Mouse (Mus musculus) urinary bladder, postnatal 14 days (tissue): ENCODE results near the gene F12.

Experiments used
- DNase-seq: peaks from one replicate; pipeline ENCODE4 v3.0.0; 2021; ENCODE audit warnings: low spot score

Gene F12

DNA sequence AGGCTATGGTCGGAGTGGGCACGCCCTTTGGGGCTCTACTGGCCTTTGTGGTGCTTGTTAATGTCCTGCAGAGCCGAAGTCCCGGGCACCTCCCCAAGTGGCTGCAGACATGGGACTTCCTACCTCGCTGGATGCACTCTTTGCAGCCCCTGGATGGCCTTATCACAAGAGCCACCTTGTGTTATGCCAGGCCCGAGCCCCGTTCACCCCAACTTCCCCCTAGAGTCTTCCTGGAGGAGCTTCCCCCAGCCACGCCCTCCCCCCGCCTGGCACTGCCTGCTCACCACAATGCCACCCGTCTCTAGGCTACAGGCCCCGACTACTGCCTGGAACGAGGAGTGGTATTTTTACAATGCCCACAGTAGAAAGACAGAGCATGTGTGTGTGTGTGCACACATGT, 13.3 kb downstream of the F12 start:
- DNase-seq = no peak

- no peak for DNase-seq
Measured at GRCm38 (mm10) chr13:55412643-55413307, 13.8 kb downstream of the F12 start.

- DNase-seq = no peak
Measured at GRCm38 (mm10) chr13:55411826-55412225, 14.8 kb downstream of the F12 start.

- no peak for DNase-seq
Measured at GRCm38 (mm10) chr13:55408546-55409120, 18.0 kb downstream of the F12 start.

- no peak for DNase-seq
Measured at GRCm38 (mm10) chr13:55407341-55407740, 19.3 kb downstream of the F12 start.

DNA sequence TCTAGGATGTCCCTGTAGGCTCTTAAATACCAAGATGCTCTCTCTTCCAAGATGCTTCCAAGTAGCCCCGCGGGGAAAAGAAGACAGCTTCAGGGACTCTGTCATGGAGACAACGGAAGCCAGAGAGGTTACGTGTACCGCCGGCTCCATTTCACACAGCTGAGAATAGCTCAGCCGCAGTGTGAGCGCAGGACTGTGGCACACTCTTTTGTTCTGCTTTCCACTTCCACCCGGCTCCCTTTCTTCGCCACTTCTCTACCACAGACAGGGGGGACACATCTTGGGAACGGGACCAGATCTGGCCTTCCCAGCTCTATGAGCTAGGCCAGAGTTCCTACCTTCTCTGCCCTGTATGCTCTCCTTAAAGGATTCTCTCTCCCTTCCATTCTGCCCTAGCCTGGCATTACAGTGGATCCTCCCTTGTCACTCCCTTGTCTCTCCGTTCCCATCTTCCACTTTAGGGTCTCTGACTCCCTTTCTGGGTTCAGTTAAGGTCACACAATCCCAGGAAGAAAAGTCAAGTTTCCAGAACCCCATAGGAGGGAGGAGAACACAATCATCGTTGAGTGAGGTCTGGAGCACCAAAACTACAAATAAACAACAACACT, 20.7 kb downstream of the F12 start:
- no peak for DNase-seq

DNA sequence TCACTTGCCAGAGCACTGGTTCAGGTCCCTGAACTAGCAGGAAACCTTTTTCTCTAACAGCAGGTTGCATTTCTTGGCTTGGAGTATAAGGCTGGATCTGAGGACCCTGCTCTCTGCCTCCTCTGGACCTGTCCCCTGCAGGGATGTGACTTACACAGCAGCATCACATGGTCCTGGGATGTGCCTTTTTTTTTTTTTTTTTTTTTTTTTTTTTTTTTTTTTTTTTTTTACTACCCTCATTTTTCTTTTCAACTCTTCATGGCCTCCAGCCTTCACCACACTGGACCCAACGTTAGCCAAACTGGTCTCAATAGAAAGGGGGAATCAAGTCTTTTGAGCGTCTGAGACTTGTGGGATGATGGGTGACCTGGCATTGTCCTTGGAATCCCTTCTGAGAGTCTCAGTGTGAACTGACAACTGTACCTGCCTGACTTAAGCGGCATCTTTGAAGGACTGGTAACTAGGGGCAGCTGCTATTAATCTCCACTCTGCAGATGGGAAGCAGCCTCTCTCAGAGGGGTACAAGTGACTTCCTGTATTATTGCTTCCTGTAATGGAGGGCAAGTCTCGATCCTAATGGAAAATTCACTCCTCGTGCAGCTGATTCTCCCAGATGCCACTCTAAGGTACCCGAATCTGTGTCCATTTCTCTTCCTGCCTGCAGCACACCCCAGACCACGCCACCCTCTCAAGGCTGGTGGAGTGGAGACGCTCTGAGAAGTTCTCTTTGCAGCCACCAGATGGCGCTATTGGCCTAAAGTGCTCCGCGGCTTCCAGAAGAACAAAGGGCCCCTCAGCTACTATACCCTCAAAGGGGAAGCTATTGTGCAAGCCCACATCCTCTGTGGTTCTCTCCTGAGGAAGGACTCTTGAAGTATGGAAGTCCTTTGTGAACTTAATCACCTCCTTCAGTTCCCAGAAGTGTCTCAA, 21.5 kb downstream of the F12 start:
- DNase-seq = peak; percentile 74

DNA sequence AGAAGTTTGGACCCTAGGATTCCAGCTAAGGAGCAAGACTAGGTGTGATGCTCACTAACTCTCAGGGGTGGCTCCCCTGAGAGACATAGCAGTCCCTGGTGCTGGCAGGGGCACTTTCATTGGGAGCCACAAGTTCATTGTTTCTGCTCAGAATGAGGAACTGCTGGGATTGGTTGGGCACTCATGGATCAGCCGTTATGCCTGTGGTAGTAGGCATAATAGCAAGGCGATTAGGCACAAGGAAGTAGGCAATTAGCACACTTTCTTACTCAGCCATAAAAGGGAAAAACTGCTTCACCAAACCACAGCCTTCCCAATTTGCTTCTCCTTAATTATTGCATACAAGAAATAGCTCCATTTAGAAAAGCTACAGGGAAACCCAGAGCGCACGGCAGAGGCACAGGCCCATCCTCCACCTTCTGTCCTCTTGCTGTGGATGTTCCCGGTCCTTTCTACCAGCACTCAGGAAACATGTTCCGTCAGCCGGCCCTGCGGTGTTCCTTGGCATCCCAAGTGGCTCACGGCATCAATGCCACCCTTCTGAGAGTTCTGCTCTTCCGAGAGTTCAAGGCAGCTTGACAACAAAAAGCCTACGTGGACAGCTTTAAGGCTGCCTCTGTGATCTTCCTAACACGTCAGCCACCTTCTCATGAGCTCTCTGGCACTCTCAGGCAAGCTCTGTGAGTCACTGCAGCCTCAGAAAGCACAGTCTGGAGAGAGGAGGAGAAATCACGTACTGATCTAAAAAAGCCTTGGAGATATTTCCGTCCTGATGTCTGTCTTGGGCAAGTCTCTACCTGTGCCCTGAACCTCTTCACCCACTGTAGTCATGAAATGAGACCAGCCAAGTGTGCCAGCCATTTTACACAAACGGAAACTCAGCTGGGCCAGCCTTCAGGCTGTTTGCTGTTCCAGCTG, 22.4 kb downstream of the F12 start:
- DNase-seq = peak; percentile 54

DNA sequence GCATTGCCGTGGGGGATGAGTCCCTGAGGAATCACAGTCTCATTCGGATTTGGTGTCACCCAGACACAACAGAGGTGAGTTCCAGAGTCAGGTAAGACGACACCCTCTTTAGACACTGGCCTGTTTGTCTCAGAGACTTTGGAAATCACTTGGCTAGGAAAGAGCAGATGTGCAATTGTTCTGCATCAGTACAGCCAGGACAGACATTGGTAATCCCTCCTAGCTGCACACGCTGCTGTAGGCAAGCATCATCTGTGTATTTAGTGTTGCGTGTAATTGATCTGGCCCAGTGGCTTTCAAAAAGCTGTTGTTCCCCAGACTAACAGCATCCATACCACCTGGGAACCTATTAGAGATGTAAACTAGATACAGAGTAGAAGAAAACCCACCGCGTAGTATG, 23.3 kb downstream of the F12 start:
- no peak for DNase-seq

GRCm38 (mm10) chr13:55400039-55400346, 26.6 kb downstream of the F12 start:
- DNase-seq = no peak

GRCm38 (mm10) chr13:55399300-55400038, 27.1 kb downstream of the F12 start:
- peak; percentile 23 for DNase-seq

DNA sequence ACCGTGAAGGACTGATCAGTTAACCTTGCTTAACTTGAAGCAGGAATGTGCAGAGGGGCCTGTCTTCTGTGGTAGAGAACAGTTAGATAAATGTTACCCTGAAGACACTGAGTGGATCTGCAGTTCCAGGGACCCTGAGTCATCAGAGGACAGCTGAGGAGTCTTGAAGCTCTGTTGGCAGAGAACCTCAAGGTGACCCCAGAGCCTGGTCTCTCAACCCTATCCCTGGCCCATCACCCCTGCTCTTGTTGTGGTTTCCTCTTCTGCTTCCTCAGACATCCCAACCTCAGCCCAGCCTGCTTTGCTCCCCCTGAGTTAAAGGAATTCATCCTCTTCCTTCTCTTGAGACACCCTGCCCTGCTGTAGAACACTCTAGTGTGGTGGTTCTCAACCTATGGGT, 28.5 kb downstream of the F12 start, which contains the start of gene Slc34a1:
Slc34a1 (plus strand) TSS at position 100 of the 400 bp plus-strand sequence.
- no peak for DNase-seq

DNA sequence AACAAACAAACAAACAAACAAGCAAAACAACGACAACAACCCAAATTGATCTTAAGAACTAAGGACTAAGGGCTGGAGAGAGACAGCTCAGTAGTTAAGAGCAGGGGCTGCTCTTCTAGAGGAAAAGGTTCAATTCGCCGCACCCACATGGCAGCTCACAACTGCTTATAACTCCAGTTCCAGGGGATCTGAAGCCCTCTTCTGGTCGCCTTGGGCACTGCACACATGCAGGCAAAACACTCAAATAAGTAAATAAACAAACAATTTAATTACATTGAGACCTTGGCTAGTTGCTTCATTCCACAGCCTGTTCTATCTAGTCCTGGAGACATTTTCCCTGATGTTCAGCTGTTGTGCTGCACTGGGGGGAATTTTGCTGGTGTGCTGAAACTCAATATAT, 33.7 kb downstream of the F12 start:
- no peak for DNase-seq

GRCm38 (mm10) chr13:55391626-55392029, 35.0 kb downstream of the F12 start:
- DNase-seq = no peak

DNA sequence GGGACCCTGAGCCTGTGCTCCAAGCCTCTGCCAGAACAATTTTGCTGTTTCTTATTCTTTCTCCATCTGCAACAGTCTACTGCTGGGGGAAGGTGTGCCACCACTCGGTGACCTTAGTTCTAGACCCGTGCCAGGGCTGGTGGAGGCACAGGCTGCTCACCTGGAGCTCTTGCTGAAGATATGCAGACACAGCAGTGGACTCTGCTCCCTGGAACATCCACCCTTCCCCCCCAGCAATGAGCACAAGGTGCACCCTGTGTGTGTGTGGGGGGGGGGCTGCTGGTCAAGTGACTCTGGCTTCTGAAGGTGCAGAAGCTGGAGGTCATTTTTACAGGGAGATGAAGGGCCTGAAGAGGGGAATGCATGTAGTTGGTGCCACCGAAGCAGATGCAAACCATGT, 35.9 kb downstream of the F12 start:
- DNase-seq = no peak

GRCm38 (mm10) chr13:55381790-55382189, 44.8 kb downstream of the F12 start:
- DNase-seq = no peak

GRCm38 (mm10) chr13:55378907-55379580, 47.5 kb downstream of the F12 start:
- DNase-seq = no peak

DNA sequence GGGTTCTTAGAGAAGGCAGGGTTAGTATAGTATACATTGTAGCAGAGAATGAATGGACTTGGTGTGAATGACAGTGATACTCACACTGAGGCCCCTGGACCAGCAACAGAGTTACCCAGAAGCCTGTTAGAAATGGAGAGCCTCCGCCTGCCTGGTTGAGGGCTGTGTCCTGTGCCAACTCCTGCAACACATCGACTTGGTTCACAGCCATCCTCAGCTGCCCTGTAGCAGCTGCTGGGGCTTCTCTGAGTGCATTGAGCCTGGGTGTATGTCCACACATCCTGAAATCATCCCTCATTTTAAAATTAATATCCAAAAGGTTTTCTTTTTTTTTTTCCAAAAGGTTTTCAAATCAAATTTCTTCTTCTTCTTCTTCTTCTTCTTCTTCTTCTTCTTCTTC, 50.7 kb downstream of the F12 start:
- no peak for DNase-seq

DNA sequence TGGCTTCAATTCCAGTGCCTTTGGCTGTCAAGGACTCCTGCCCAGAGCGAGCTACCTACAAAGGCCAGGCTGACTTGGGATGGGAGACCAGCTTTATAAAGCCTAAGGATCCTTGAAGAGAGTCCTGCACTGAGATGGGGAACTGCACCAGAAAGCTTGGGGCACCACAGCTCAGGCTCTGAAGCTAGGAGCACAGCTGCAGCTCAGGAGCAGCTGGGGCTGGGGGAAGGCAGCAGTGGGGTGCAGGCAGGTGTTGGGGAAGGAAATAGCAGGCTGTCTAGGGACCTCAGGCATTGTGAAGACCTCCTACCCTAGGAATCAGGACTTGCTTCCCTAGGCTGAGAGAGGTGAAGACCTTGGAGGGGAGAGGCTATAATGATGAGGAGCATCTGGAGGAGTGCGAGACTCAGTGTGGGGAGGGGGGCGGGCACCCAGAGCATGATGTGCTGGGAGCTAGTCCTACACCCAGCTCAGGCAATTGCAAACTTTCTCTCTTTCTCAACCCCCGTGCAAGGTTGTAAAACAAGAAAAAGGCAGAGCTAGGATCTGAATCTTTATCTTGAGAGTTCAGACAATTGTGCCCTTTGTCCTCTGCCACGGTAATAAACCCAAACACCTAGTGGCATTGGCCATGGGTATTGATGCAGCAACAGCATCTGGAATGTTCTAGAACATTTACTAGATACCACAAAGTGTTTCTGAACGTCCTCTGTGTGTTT, 52.2 kb downstream of the F12 start:
- DNase-seq = no peak

DNA sequence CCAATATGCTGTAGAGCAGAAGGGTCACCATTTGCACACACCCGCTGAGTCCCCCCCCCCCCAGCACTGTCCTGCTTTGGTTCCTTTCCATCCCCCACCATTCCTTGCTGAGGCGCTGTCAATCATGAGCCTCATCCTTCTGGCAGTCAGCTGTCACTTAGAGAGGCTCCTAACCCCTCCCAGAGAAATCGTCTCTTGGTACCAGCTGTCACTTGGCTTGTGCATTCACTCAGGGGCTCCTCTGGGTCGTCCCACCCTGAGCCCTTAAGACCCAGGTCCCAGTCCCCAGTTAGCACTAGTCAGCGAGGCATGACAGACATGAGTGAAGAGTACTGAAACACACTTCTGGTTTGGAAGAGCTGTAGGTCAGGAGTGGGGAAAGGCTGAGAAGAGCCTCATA, 54.9 kb downstream of the F12 start:
- no peak for DNase-seq
